Mouse (Mus musculus) embryonic fibroblast, embryonic 13.5 days (primary cell): ENCODE results near the gene Slc16a5.

Experiments
- CTCF ChIP-seq: IDR thresholded peaks from 2 replicates; pipeline ENCODE4 v1.5.1; 2011; ENCODE audit warnings: mild to moderate bottlenecking, control low read depth, low read length, moderate library complexity, borderline replicate concordance; ENCODE audit not compliant: insufficient read depth
- POLR2A ChIP-seq: IDR thresholded peaks from 2 replicates; pipeline ENCODE4 v1.6.1; 2011; ENCODE audit warnings: low read depth, mild to moderate bottlenecking, control low read depth, low read length, moderate library complexity

GRCm38 (mm10) chr11:115460976-115461375 lies 1.3 kb upstream of the Slc16a5 start:
- TF ChIP-seq CTCF: no peak
- no peak for TF ChIP-seq POLR2A
